Mouse (Mus musculus): ENCODE measurements around the gene Tomm20.
"Not testable (repeated sequence)": the region's sequence is repeated elsewhere in the genome, so short reads cannot be mapped to it uniquely, and the experiment has no call there.

Tomm20 gene

GRCm38 (mm10) chr8:126918356-126918755, 27.3 kb downstream of the Tomm20 start:
- DNase-seq (ENCODE audit: low spot score in 2 of 2), result no peak

- no peak for DNase-seq (ENCODE audit: low spot score in 2 of 2)
These were observed 28.3 kb downstream of the Tomm20 start for GRCm38 (mm10) chr8:126917179-126917905.

GRCm38 (mm10) chr8:126916611-126917010, 29.0 kb downstream of the Tomm20 start:
- DNase-seq (ENCODE audit: low spot score in 2 of 2), result no peak

GRCm38 (mm10) chr8:126914609-126915375, 30.9 kb downstream of the Tomm20 start:
- DNase-seq (ENCODE audit: low spot score in 2 of 2), result no peak

- not testable (repeated sequence) for DNase-seq (ENCODE audit: low spot score in 2 of 2)
These were observed 31.5 kb downstream of the Tomm20 start for GRCm38 (mm10) chr8:126914107-126914490.

GRCm38 (mm10) chr8:126913241-126914106, 32.2 kb downstream of the Tomm20 start:
- no peak for DNase-seq (ENCODE audit: low spot score in 2 of 2)

- DNase-seq (ENCODE audit: low spot score in 2 of 2), result no peak
These were observed 36.3 kb downstream of the Tomm20 start for GRCm38 (mm10) chr8:126909371-126909802.

DNA sequence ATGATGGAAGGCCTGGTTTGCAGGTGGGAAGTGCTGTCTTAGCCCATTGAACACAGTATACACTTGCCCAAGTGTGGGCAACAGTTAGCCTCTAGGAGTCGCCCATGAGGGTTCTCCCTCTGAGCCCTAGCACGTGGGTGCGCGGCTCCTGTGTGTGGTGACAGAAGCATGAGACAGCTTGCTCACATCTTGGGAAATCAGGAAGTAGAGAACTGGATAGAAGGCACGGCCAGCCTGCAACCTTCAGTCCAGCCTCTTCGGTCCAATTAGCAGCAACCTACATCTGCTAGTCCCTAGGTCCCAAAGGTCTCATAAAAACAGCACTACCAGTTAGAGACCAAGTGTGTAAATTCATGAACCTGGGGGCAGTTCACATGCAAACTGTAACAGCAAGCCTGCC, 36.8 kb downstream of the Tomm20 start:
- no peak for DNase-seq (ENCODE audit: low spot score in 2 of 2)

GRCm38 (mm10) chr8:126907968-126908367, 37.7 kb downstream of the Tomm20 start:
- DNase-seq (ENCODE audit: low spot score in 2 of 2), result no peak

DNA sequence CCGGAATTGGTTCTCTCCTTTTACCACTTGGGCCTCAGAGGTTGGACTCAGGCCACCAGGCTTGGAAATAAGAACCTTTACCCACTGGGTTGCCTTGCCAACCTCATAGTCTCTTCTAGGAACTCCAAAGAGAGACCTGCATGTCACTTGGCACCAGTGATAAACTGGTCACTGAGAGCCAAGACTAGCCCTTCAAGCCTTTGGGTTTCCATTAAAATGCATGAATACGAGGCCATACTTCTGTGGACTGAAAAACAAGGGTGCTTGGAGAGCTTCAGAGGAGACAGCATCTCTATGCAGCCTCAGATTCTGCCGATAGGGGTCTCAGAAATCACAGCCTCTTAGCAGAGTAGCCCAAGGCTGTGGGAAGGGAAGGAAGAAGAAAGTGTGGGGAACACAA, 38.3 kb downstream of the Tomm20 start:
- DNase-seq (ENCODE audit: low spot score in 2 of 2), result no peak

GRCm38 (mm10) chr8:126905387-126905786, 40.3 kb downstream of the Tomm20 start:
- DNase-seq (ENCODE audit: low spot score in 2 of 2), result no peak

DNA sequence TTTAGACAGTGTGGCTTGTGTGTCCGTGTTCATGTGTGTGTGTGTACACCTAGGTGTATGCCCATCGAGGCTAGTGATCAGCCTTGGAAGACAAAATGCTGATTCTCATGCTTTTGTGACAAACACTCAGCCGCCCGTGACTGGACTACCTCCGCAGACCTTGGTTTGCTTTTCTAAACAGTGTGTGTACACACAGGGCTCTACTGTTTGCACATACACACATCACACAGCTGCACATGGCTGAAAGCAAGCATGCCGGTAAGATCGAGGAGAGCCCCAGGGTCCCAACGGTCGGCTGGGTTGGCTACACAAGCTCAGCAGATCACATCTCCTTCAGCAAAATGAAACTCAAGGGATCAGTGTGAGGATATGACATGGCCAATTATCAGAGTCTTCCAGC, 41.7 kb downstream of the Tomm20 start:
- DNase-seq (ENCODE audit: low spot score in 2 of 2), result no peak

DNA sequence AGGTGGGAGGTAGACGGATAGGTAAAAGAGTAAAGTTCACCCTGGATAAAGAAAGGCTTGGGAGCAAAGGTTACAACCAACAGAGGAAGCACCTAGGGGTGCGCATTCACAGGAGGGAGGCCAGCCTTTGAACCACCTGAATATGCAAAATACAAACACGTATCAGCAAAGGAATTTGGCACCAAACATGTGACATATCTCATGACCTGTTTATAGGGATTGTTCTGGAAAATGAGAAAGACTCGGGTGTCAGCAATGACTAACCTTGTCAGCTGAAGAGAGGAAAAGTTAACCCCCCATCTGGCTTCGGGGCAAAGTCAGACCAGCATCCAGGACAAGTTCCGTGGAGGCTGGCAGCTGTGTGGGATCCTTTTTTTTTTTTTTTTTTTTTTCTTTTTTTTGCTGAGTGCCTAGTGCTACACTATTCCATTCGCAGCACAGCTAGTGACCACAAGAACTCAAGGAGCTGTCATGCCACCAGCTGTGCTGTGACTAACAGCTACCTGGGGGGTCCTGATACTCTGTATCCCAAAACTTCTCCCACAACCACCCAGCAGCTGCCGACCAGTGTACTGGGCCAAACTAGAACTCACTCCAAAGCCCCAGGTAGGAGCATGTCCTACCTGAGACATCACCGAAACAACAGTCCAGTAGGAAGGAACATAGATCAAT, 42.3 kb downstream of the Tomm20 start:
- DNase-seq (ENCODE audit: low spot score in 2 of 2), result no peak

DNA sequence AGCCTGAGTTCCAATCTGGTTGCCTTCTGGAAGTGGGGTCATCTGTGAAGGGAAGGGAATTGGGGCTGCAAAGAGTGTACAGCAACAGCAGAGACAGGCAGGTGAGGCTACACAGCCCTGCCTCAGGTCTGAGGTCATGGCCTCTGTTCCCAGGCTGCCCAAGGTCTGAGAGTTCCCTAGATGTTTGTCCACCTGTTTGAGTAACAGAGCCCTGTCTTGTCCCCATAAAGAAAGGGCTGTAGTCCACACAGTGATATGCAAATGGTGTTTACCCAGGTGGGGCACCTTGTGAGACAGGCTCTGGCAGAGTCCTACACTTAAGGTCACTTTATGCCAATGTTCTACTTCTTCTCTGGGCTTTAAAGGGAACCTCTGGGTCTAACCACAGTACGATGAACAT, 44.0 kb downstream of the Tomm20 start:
- DNase-seq (ENCODE audit: low spot score in 2 of 2), result no peak

DNA sequence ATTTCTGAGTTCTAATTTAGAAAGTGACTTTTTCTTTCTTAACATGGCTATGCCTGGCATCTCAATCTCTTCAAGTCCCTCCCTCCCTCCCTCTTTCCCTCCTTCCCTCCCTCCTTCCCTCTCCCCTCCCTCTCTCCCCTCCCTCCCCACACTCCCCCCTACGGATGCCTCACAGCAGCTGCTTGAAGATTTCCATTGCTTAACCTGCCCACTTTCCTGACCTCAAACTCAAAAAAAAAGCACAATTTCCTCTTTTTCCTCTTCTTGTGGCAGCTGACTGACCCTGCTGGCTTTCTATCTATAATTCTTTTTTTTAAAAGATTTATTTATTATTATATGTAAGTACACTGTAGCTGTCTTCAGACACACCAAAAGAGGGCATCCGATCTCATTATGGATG, 44.6 kb downstream of the Tomm20 start:
- no peak for DNase-seq (ENCODE audit: low spot score in 2 of 2)

- DNase-seq (ENCODE audit: low spot score in 2 of 2), result peak; percentile 54 to 80
These were observed 50.5 kb downstream of the Tomm20 start for GRCm38 (mm10) chr8:126895133-126895532.

- DNase-seq (ENCODE audit: low spot score in 2 of 2), result no peak
These were observed 58.0 kb downstream of the Tomm20 start for GRCm38 (mm10) chr8:126887639-126888006.

DNA sequence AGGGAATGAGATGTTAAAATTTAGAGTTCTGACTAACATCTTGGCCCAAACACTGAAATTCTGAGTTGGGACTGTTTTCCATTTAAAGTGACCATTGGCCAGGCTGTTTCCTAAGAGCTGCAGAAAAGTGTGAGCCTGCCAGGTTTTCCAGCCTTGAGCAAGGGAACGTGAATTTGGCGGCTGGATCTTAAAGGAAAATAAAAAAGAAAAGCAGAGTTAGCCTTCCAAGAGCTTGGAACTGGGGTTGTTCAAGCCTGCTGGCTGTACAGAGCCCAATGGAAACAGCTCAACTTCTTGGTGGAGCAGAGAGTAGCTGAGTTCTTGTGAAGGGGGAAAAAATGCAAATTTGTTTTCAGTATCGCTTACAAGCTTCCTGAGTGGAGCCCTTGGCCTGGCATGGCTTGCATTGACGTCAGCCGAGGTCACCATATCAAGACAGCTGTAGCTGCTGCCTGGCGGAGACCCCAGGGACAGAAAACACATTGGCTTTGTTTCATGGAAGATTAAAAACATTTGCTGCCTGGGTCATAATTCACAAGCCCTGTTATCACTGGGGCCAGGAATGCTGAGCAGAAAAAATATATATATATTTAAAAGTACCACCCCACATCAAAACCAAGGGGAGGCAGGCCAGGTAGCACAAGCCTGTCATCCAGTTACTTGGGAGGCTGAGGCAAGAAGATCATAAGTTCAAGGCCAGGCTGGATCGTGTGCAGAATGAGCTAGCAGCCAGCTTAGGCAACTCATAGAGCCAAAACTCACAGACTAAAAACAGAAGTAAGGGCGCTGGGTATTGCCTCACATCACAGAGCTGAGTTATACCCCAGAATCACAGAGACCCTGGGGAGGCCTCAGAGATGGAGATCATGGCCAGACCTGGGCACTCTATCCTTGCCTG, 58.7 kb downstream of the Tomm20 start:
- no peak for DNase-seq (ENCODE audit: low spot score in 2 of 2)

DNA sequence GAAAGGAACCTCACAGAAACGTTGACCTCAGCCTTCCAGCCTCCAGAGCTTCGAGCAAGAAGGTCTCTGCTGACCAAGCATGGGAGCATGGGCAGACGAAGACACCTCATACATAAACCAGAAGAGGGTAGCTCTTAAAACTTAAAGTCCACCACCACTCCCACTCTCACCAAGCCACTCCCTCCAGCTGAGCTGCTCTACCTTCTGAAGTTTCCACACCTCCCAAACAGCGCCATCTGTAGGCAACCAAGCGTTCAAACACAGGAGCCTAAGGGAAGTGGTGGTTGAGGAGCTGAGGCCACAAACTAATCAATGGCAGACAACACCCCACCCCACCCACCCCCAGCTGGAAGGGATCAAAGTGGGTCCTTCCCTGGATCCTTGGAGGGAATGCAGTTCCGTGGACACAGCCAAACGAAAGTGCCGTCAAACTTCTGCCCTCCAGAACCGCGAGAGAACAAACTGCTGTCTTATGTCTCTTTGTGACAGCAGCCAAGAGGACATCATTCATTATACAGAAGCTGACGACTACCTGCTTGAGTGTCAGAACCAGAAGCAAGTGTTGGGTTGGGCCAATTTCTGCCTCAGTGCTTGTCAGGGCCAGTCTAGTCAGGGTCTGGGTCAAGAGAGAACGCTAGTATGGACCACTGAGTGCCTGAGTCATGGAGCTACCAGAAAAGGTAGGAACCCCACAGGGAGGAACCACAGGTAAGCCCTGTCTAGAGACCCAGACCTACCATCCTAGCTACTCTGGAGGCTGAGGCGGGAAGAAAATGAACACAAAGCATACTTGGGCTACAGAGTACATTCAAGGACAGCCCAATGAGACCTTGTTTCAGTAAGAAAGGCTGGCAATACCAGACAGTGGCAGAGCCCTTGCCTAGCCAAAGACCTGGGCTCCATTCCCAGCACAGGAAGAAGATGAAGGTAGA, 59.8 kb downstream of the Tomm20 start:
- no peak for DNase-seq (ENCODE audit: low spot score in 2 of 2)

Data from left cerebral cortex, adult 9 months (tissue).